Comparison of ENCODE assay signal across 8 mouse cellular contexts in genomic region chr4:155759862-155760612, GRCm38 (mm10). TPM values are rescaled to one million over a fixed set of nuclear protein-coding genes. Genes with fewer than 3 reads are reported as not detected.
DNase-seq lines count a peak whose midpoint lies in the region; ATAC-seq and TF ChIP-seq lines count a peak whose summit lies in the region.

No protein-coding gene starts in this region.

- peak overlapping the region; percentile 99 for H3K4me2 ChIP-seq in hindbrain, postnatal 0 days (ENCODE audit: low read depth, low read length)
- peak overlapping the region; percentile 98 for H3K4me2 ChIP-seq in lung, embryonic 16.5 days (ENCODE audit: low read depth, low read length)

- ATAC-seq in hindbrain, postnatal 0 days, result peak; percentile 8
- ATAC-seq in lung, embryonic 16.5 days (ENCODE audit: low read depth), result no peak; the same call in 1 of the 2 replicates

- no peaks in the 10 kb centered on the region for H3K27me3 ChIP-seq in hindbrain, postnatal 0 days (ENCODE audit: insufficient read depth, low read length)
- no peaks in the 10 kb centered on the region for H3K27me3 ChIP-seq in lung, embryonic 16.5 days (ENCODE audit: control insufficient read depth, insufficient read depth, low read depth, low read length)
- no peaks in the 10 kb centered on the region for H3K27me3 ChIP-seq in small intestine, adult 2 months (ENCODE audit: control insufficient read depth, insufficient read depth, low read length)

- H3K27ac ChIP-seq in hindbrain, postnatal 0 days, result peak overlapping the region; percentile 72; the same call in 1 of the 2 replicates
- peak overlapping the region; percentile 31; the same call in 1 of the 2 replicates for H3K27ac ChIP-seq in lung, embryonic 16.5 days (ENCODE audit: low read length)
- peak overlapping the region; percentile 37 for H3K27ac ChIP-seq in small intestine, adult 2 months (ENCODE audit: insufficient read depth, low read depth, low read length)

- 5% methylated on average over 10 of the region's 10 CpGs for WGBS in hindbrain, postnatal 0 days
- WGBS in lung, embryonic 16.5 days, result 2% methylated on average over 10 of the region's 10 CpGs
- under 1% methylated on average over 10 of the region's 10 CpGs for WGBS in small intestine, adult 2 months

- peak; percentile 50 for TF ChIP-seq CTCF in hindbrain, postnatal 0 days (IDR thresholded peaks at IDR 0.05; ENCODE audit: low read depth)
- TF ChIP-seq CTCF in small intestine, adult 2 months (IDR thresholded peaks at IDR 0.05; ENCODE audit: extremely low read depth, insufficient read length, insufficient replicate concordance, low read depth, low read length), result no peak

- peak overlapping the region; percentile 80 for H3K4me3 ChIP-seq in hindbrain, postnatal 0 days (ENCODE audit: low read length)
- peak overlapping the region; percentile 85 for H3K4me3 ChIP-seq in lung, embryonic 16.5 days (ENCODE audit: low read length)
- H3K4me3 ChIP-seq in small intestine, adult 2 months (ENCODE audit: low read depth, low read length), result peak overlapping the region; percentile 74

- peaks cover 8% of the 10 kb centered on the region; the same call in 1 of the 2 replicates for H3K36me3 ChIP-seq in hindbrain, postnatal 0 days (ENCODE audit: insufficient read depth, low read length)
- H3K36me3 ChIP-seq in lung, embryonic 16.5 days (ENCODE audit: control insufficient read depth, insufficient read depth, low read length), result peaks cover 4% of the 10 kb centered on the region
- peaks cover 11% of the 10 kb centered on the region for H3K36me3 ChIP-seq in small intestine, adult 2 months (ENCODE audit: control insufficient read depth, insufficient read depth, low read length)

- peak overlapping the region; percentile 73 for H3K9ac ChIP-seq in hindbrain, postnatal 0 days (replicated peaks; ENCODE audit: low read length)
- peak overlapping the region; percentile 82 for H3K9ac ChIP-seq in lung, embryonic 16.5 days (ENCODE audit: low read length)

- H3K9me3 ChIP-seq in hindbrain, postnatal 0 days (ENCODE audit: low read length), result no peaks in the 10 kb centered on the region
- H3K9me3 ChIP-seq in lung, embryonic 16.5 days (ENCODE audit: control insufficient read depth, low read length), result no peaks in the 10 kb centered on the region

- peaks cover 14% of the 10 kb centered on the region for H3K4me1 ChIP-seq in hindbrain, postnatal 0 days (ENCODE audit: insufficient read depth, low read length)
- H3K4me1 ChIP-seq in lung, embryonic 16.5 days (replicated peaks; ENCODE audit: control insufficient read depth, insufficient read depth, low read length), result peaks cover 18% of the 10 kb centered on the region
- peaks cover 4% of the 10 kb centered on the region for H3K4me1 ChIP-seq in small intestine, adult 2 months (ENCODE audit: control insufficient read depth, insufficient read depth, insufficient read length, low read length)

- DNase-seq in adrenal gland, adult 2 months, result peak; percentile 45
- DNase-seq in adrenal gland, postnatal 4 days (ENCODE audit: low spot score in 2 of 2), result no peak
- DNase-seq in 3T3-L1 (ENCODE audit: low read depth, low spot score), result peak; percentile 74
- peak; percentile 61 for DNase-seq in embryo, embryonic 10.5 days (ENCODE audit: low spot score)
- DNase-seq in hindbrain, postnatal 0 days (ENCODE audit: low spot score), result peak; percentile 59
- no peak for DNase-seq in gastrocnemius, postnatal 10 days

- TF ChIP-seq POLR2A in small intestine, adult 2 months (IDR thresholded peaks at IDR 0.05; ENCODE audit: low read depth, low read length), result no peak

RNA-seq across cellular contexts. Expression of gene Atad3a, which starts 0.9 kb away (rescaled TPM):
- 10 to 100 TPM; 71.4 to 90.7 TPM for total RNA-seq in adrenal gland, adult 2 months (2021)
- 226 and 242 TPM in 2 replicates for polyA plus RNA-seq in adrenal gland, adult 2 months (2012; rRNA removed)
- total RNA-seq in adrenal gland, postnatal 4 days (2021), result 100 to 1,000 TPM in 1 of 2 experiments, 10 to 100 TPM in 1; 99.1 to 102 TPM
- 65.7 and 83.4 TPM in 2 replicates for total RNA-seq in hindbrain, postnatal 0 days (2014; rRNA removed)
- 68.8 and 72.2 TPM in 2 replicates for polyA plus RNA-seq in hindbrain, postnatal 0 days (2015; fragmentation: Nextera tagmentation; extraction: Ambion mirVana)
- 68.4 and 73.3 TPM in 2 replicates for polyA plus RNA-seq in lung, embryonic 16.5 days (2015; fragmentation: Nextera tagmentation; extraction: Ambion mirVana)
- 57.3 and 65.5 TPM in 2 replicates for polyA plus RNA-seq in small intestine, adult 2 months (2012; rRNA removed)
- total RNA-seq in gastrocnemius, postnatal 10 days (2021), result 10 to 100 TPM; 30.4 to 39.3 TPM

RNA-seq across cellular contexts. Expression of gene Vwa1, which starts 14.5 kb away (rescaled TPM):
- 1 to 10 TPM; 2.5 to 4.8 TPM for total RNA-seq in adrenal gland, adult 2 months (2021)
- 9.4 and 12.0 TPM in 2 replicates for polyA plus RNA-seq in adrenal gland, adult 2 months (2012; rRNA removed)
- 1 to 10 TPM; 5.7 to 7.4 TPM for total RNA-seq in adrenal gland, postnatal 4 days (2021)
- total RNA-seq in hindbrain, postnatal 0 days (2014; rRNA removed), result 43.3 and 55.5 TPM in 2 replicates
- polyA plus RNA-seq in hindbrain, postnatal 0 days (2015; fragmentation: Nextera tagmentation; extraction: Ambion mirVana), result 27.8 and 29.4 TPM in 2 replicates
- 7.5 and 8.6 TPM in 2 replicates for polyA plus RNA-seq in lung, embryonic 16.5 days (2015; fragmentation: Nextera tagmentation; extraction: Ambion mirVana)
- 18.5 and 125 TPM in 2 replicates for polyA plus RNA-seq in small intestine, adult 2 months (2012; rRNA removed)
- 10 to 100 TPM; 16.8 to 21.5 TPM for total RNA-seq in gastrocnemius, postnatal 10 days (2021)

RNA-seq across cellular contexts. Expression of gene Tmem240, which starts 25.4 kb away (rescaled TPM):
- under 1 TPM; 0.55 to 0.73 TPM for total RNA-seq in adrenal gland, adult 2 months (2021)
- 2.0 and 3.1 TPM in 2 replicates for polyA plus RNA-seq in adrenal gland, adult 2 months (2012; rRNA removed)
- 1 to 10 TPM; 1.5 to 2.2 TPM for total RNA-seq in adrenal gland, postnatal 4 days (2021)
- 73.3 and 82.2 TPM in 2 replicates for total RNA-seq in hindbrain, postnatal 0 days (2014; rRNA removed)
- polyA plus RNA-seq in hindbrain, postnatal 0 days (2015; fragmentation: Nextera tagmentation; extraction: Ambion mirVana), result 31.0 and 33.6 TPM in 2 replicates
- polyA plus RNA-seq in lung, embryonic 16.5 days (2015; fragmentation: Nextera tagmentation; extraction: Ambion mirVana), result 0.15 and 0.29 TPM in 2 replicates
- polyA plus RNA-seq in small intestine, adult 2 months (2012; rRNA removed), result 0.53 and 0.80 TPM in 2 replicates
- total RNA-seq in gastrocnemius, postnatal 10 days (2021), result 1 to 10 TPM in 1 of 2 experiments, under 1 TPM in 1; 0.49 to 1.0 TPM

RNA-seq across cellular contexts. Expression of gene Tmem88b, which starts 25.6 kb away (rescaled TPM):
- under 1 TPM; 0.52 to 0.62 TPM for total RNA-seq in adrenal gland, adult 2 months (2021)
- 0.81 and 0.97 TPM in 2 replicates for polyA plus RNA-seq in adrenal gland, adult 2 months (2012; rRNA removed)
- under 1 TPM; 0.79 to 0.84 TPM for total RNA-seq in adrenal gland, postnatal 4 days (2021)
- 0.86 and 2.3 TPM in 2 replicates for total RNA-seq in hindbrain, postnatal 0 days (2014; rRNA removed)
- polyA plus RNA-seq in hindbrain, postnatal 0 days (2015; fragmentation: Nextera tagmentation; extraction: Ambion mirVana), result 1.0 and 1.2 TPM in 2 replicates
- polyA plus RNA-seq in lung, embryonic 16.5 days (2015; fragmentation: Nextera tagmentation; extraction: Ambion mirVana), result 0.15 and 0.21 TPM in 2 replicates
- polyA plus RNA-seq in small intestine, adult 2 months (2012; rRNA removed), result 0.63 and 2.6 TPM in 2 replicates
- total RNA-seq in gastrocnemius, postnatal 10 days (2021), result 1 to 10 TPM; 2.4 to 4.0 TPM

RNA-seq across cellular contexts. Expression of gene Ankrd65, which starts 30.2 kb away (rescaled TPM):
- not detected for total RNA-seq in adrenal gland, adult 2 months (2021)
- polyA plus RNA-seq in adrenal gland, adult 2 months (2012; rRNA removed), result 0.11 and 0.16 TPM in 2 replicates
- not detected for total RNA-seq in adrenal gland, postnatal 4 days (2021)
- total RNA-seq in hindbrain, postnatal 0 days (2014; rRNA removed), result not detected in 2 replicates
- not detected in 2 replicates for polyA plus RNA-seq in hindbrain, postnatal 0 days (2015; fragmentation: Nextera tagmentation; extraction: Ambion mirVana)
- polyA plus RNA-seq in lung, embryonic 16.5 days (2015; fragmentation: Nextera tagmentation; extraction: Ambion mirVana), result 0.69 and 1.0 TPM in 2 replicates
- not detected in 2 replicates for polyA plus RNA-seq in small intestine, adult 2 months (2012; rRNA removed)
- total RNA-seq in gastrocnemius, postnatal 10 days (2021), result not detected

Comparison
In these comparisons a context has a peak if more than half of its experiments do, and no peak if none do; other contexts are left out.
1. DNase-seq: peak in adrenal gland, adult 2 months (single experiment), 3T3-L1 (single experiment), embryo, embryonic 10.5 days (single experiment) and hindbrain, postnatal 0 days (single experiment); none in adrenal gland, postnatal 4 days (0 of 2) and gastrocnemius, postnatal 10 days (single experiment).
2. RNA of gene Tmem240, which starts 25.4 kb away (total RNA-seq): 73.3 to 82.2 TPM in hindbrain, postnatal 0 days; 1.5 to 2.2 TPM in adrenal gland, postnatal 4 days, 0.49 to 1.0 TPM in gastrocnemius, postnatal 10 days and 0.55 to 0.73 TPM in adrenal gland, adult 2 months; every median in the first group is over 10 times any median in the second.
3. Peak in every context shown above with its lines, with median percentiles within 50 percentile points of each other: H3K27ac ChIP-seq and H3K4me3 ChIP-seq.